Mouse (Mus musculus) midbrain, embryonic 14.5 days (tissue): Measurements from ENCODE around the gene Gm13691. TPM values are rescaled to one million over a fixed set of nuclear protein-coding genes. Genes with fewer than 3 reads are reported as not detected.
"Not testable (repeated sequence)": the region's sequence is repeated elsewhere in the genome, so short reads cannot be mapped to it uniquely, and the experiment has no call there.

Source experiments
- ATAC-seq: fragments of 200-750 bp; cut with Nextera tagmentation; 2 replicates; pipeline ENCODE4 v1.8.0; 2017; ENCODE audit warnings: moderate number of reproducible peaks, moderate library complexity; ENCODE audit not compliant: low FRiP score, low TSS enrichment
- DNase-seq: peaks from one replicate; pipeline ENCODE4 v3.0.0-alpha.2; 2015
- H3K27ac ChIP-seq: fragments of 300-500 bp; sonication (generic); replicated peaks from 2 replicates; pipeline ENCODE4 v1.5.1; 2014; ENCODE audit warnings: mild to moderate bottlenecking, low read depth, low read length, moderate library complexity
- H3K27me3 ChIP-seq: fragments of 300-500 bp; sonication (generic); 2 replicates; pipeline ENCODE4 v1.6.1; 2014; ENCODE audit warnings: low read length, control low read depth, mixed read lengths; ENCODE audit not compliant: control insufficient read depth, insufficient read depth
- H3K36me3 ChIP-seq: fragments of 300-500 bp; sonication (generic); 2 replicates; pipeline ENCODE4 v1.6.1; 2014; ENCODE audit warnings: low read length, control low read depth; ENCODE audit not compliant: control insufficient read depth, insufficient read depth
- H3K4me1 ChIP-seq: fragments of 300-500 bp; sonication (generic); 2 replicates; pipeline ENCODE4 v1.6.1; 2014; ENCODE audit warnings: mild to moderate bottlenecking, antibody characterized with exemption, low read length, control low read depth; ENCODE audit not compliant: control insufficient read depth, insufficient read depth
- H3K4me2 ChIP-seq: fragments of 300-500 bp; sonication (generic); 2 replicates; pipeline ENCODE4 v1.6.1; 2014; ENCODE audit warnings: mild to moderate bottlenecking, low read length, moderate library complexity
- H3K4me3 ChIP-seq: fragments of 300-500 bp; sonication (generic); replicated peaks from 2 replicates; pipeline ENCODE4 v1.5.1; 2014; ENCODE audit warnings: low read depth, low read length
- H3K9ac ChIP-seq: fragments of 300-500 bp; sonication (generic); replicated peaks from 2 replicates; pipeline ENCODE4 v1.6.1; 2014; ENCODE audit warnings: mild to moderate bottlenecking, low read length, moderate library complexity
- H3K9me3 ChIP-seq: fragments of 300-500 bp; sonication (generic); 2 replicates; pipeline ENCODE4 v1.6.1; 2016; ENCODE audit warnings: low read length, control low read depth, mixed read lengths; ENCODE audit not compliant: control insufficient read depth
- WGBS: fragments of 180-500 bp; shearing (Covaris S2); extraction: QIAGEN DNeasy Blood & Tissue Kit; methylation state at CpG from one replicate; pipeline ENCODE4 v1.1.7; 2014; 5-methylcytosine and 5-hydroxymethylcytosine counted together
- polyA plus RNA-seq: library from polyadenylated mRNA; unstranded; fragments of >200 nt; fragmentation: Nextera tagmentation; extraction: Ambion mirVana; gene quantifications from 2 replicates; pipeline ENCODE4 v1.2.1, GENCODE M21; 2014

The Gm13691 gene
- polyA plus RNA-seq, 1 experiment from 2014 or later = not detected

DNA sequence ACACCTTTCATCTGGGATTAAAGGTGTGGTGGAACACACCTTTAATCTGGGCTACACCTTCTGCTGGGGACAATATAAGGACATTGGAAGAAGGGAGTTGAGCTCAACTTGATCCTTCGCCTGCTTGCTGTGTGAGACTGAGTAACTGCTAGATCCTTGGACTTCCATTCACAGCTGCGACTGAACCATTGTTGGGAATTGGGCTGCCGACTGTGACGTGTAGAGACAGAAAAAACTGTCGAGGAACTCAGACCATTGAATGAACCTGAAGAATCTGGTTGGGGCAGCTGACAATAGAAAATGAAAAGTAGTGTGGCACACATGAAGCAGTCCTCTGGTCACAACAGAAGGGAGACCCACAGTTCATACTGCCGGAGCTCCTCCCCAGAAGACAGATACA lies 5.9 kb upstream of the Gm13691 start, which contains the start of gene Gm13697:
Gm13697 (plus strand) TSS at position 301 of the 400 bp plus-strand sequence.
- not testable (repeated sequence) for H3K36me3 ChIP-seq, H3K9me3 ChIP-seq, H3K27me3 ChIP-seq, H3K4me1 ChIP-seq, H3K4me3 ChIP-seq, ATAC-seq, H3K4me2 ChIP-seq, H3K9ac ChIP-seq, DNase-seq, H3K27ac ChIP-seq
- WGBS = no CpG with 5 or more reads among the region's 6 CpGs

DNA sequence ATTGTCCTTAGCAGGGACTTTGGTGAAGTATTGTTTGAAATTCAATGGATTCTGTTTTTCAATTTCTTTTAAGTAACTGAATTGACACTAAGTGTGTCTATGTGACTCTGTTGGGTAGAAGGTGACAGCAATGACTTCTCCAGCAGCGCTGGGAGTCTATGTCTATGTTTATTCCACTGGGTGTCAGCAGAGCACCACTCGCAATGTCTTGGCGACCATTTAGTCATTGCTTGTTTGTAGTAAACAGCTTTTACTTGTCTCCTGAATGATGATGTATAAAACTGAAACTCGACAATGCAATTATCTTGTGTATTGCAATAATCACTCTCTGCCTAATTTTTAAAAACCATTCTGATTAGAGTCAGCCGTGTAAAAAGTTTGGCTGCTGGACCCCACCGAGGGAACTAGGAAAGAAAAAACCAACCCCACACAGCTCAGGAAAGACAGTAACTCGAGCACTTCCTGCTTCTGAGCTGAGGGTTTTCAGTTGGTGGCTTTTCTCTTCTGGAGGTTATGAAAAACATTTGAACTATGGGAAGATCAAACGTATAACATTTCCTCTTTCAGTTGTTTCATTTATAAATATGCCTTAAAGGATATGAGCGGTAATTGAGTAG lies 3.4 kb downstream of the Gm13691 start:
- not testable (repeated sequence) for DNase-seq, H3K27ac ChIP-seq, ATAC-seq, H3K36me3 ChIP-seq, H3K9ac ChIP-seq, H3K4me2 ChIP-seq, H3K27me3 ChIP-seq, H3K4me1 ChIP-seq, H3K4me3 ChIP-seq, H3K9me3 ChIP-seq
- WGBS = 75% methylated on average over 7 of the region's 9 CpGs

- not testable (repeated sequence) for DNase-seq, H3K4me3 ChIP-seq, H3K9me3 ChIP-seq, ATAC-seq, H3K36me3 ChIP-seq, H3K9ac ChIP-seq, H3K27ac ChIP-seq, H3K4me1 ChIP-seq, H3K27me3 ChIP-seq, H3K4me2 ChIP-seq
- no CpG with 5 or more reads among the region's 3 CpGs for WGBS
Observed at GRCm38 (mm10) chr2:83994526-83994925, 4.2 kb downstream of the Gm13691 start.

GRCm38 (mm10) chr2:84008913-84009312 lies 18.6 kb downstream of the Gm13691 start:
- Histone ChIP-seq H3K4me2 (no peak overlapping the region), H3K9ac (no peak overlapping the region), H3K27ac (no peak overlapping the region), H3K4me3 (no peak overlapping the region), H3K36me3 (no peaks in the 10 kb centered on the region), H3K27me3 (no peaks in the 10 kb centered on the region), H3K4me1 (no peaks in the 10 kb centered on the region), H3K9me3 (no peaks in the 10 kb centered on the region)
- WGBS = 70% methylated on average over 1 of the region's 1 CpGs
- DNase-seq (no peak), ATAC-seq (no peak)

DNA sequence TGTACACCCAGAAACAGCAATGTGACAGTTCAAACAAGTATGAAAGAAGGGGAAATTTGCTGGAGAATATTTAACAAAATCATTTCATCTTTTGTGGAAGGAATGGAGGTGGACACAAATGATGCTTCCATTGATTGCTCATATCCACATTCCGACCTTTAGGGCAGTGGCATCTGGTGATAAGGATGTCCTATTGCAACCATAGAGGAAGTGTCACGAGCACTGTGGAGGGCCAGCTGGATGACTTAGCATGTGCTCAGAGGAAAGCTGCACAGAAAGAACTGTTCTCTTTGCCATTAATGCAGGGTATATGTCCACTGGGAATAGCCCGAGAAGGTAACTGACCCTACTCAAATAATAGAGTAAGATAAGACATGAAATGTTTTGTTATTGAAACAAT lies 19.5 kb downstream of the Gm13691 start:
- Histone ChIP-seq H3K9me3 (no peaks in the 10 kb centered on the region), H3K9ac (no peak overlapping the region), H3K27me3 (no peaks in the 10 kb centered on the region), H3K4me2 (no peak overlapping the region), H3K4me3 (no peak overlapping the region), H3K36me3 (no peaks in the 10 kb centered on the region), H3K27ac (no peak overlapping the region), H3K4me1 (no peaks in the 10 kb centered on the region)
- DNase-seq = no peak
- 86% methylated on average over 3 of the region's 3 CpGs for WGBS
- ATAC-seq = no peak

GRCm38 (mm10) chr2:84014572-84014971 lies 24.2 kb downstream of the Gm13691 start:
- Histone ChIP-seq H3K27me3 (no peaks in the 10 kb centered on the region), H3K27ac (no peak overlapping the region), H3K9ac (no peak overlapping the region), H3K4me1 (no peaks in the 10 kb centered on the region), H3K4me2 (no peak overlapping the region), H3K36me3 (no peaks in the 10 kb centered on the region), H3K9me3 (no peaks in the 10 kb centered on the region), H3K4me3 (no peak overlapping the region)
- 84% methylated on average over 6 of the region's 6 CpGs for WGBS
- DNase-seq (no peak), ATAC-seq (no peak)

DNA sequence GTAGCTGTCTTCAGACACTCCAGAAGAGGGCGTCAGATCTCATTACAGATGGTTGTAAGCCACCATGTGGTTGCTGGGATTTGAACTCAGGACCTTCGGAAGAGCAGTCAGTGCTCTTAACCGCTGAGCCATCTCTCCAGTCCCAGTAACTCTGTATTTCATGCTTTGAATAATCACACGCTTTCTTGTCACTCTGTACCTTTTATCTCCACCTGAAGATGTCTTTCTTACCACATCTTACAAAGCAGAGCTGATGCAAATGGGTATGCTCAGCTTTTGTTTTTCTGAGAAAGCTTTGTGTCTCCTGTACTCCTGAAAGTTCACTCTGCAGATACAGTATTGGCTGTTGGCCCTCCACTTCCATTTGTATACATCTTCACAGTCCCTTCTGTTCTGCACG lies 25.9 kb downstream of the Gm13691 start:
- not testable (repeated sequence) for DNase-seq, H3K36me3 ChIP-seq, ATAC-seq, H3K9ac ChIP-seq, H3K27ac ChIP-seq, H3K4me3 ChIP-seq, H3K4me2 ChIP-seq, H3K27me3 ChIP-seq, H3K9me3 ChIP-seq, H3K4me1 ChIP-seq
- 78% methylated on average over 5 of the region's 5 CpGs for WGBS

GRCm38 (mm10) chr2:84018330-84018729 lies 28.0 kb downstream of the Gm13691 start:
- Histone ChIP-seq H3K27me3 (no peaks in the 10 kb centered on the region), H3K4me1 (no peaks in the 10 kb centered on the region), H3K27ac (no peak overlapping the region), H3K4me3 (no peak overlapping the region), H3K36me3 (no peaks in the 10 kb centered on the region), H3K9ac (no peak overlapping the region), H3K9me3 (no peaks in the 10 kb centered on the region), H3K4me2 (no peak overlapping the region)
- DNase-seq (no peak), ATAC-seq (no peak)
- WGBS = 84% methylated on average over 3 of the region's 3 CpGs

- Histone ChIP-seq H3K27me3 (no peaks in the 10 kb centered on the region), H3K4me2 (no peak overlapping the region), H3K4me3 (no peak overlapping the region), H3K27ac (no peak overlapping the region), H3K9me3 (no peaks in the 10 kb centered on the region), H3K36me3 (no peaks in the 10 kb centered on the region), H3K4me1 (no peaks in the 10 kb centered on the region), H3K9ac (no peak overlapping the region)
- WGBS = 79% methylated on average over 8 of the region's 8 CpGs
- no peak for ATAC-seq
- no peak for DNase-seq
Observed at GRCm38 (mm10) chr2:84019519-84020305, 29.4 kb downstream of the Gm13691 start.
